In the genomic region with DNA sequence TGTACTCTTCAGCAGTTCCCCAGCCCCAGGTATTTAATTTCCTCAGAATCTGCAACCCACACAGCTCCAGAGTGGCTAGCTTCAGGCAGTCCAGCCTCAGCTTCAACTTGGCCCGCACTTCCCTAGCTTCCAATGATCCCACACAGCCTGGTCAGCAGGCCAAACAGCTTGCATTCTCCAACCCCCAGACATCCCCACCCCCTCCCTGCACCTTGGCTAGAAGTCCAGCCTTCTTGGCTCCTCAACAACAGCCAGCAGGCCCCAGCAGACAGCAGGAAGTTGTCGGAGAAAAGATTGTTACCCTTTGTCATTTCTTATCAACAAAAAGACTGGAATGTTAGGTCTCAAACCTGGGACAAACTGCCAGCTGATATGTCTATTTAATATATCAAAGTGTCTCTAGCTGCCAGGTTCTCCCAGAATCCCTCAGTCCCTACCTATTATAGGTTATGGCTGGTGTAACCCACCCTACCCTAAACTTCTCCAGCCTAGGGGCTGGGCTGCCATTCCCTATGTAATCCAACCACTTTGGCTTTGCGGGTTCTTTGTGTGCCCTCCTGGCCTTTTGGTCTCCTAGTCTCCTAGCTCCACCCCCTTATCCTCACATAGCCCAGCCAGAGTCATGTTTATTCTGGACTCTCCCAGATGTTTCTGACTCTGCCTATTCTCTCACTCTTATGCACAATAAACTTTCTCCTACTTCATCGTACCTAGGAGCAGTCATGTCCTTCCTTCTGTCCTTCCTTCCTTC, we compare ENCODE assay signal across 9 mouse cellular contexts. TPM values are rescaled to one million over a fixed set of nuclear protein-coding genes. Genes with fewer than 3 reads are reported as not detected.
DNase-seq lines count a peak whose midpoint lies in the region.
"Had no signal": no experiment of that assay in that cellular context is flagged by ENCODE, and none has a peak within 500 bp of the region (broad histone marks: within the 10 kb centered on the region; RNA-seq: fewer than 3 reads in every experiment).

No protein-coding gene starts in this region.

- intact Hi-C loops in left cerebral cortex, postnatal 4 days (cut with DNase I), result no loop called here
- intact Hi-C loops in left cerebral cortex, postnatal 14 days (cut with DNase I), result no loop called here

- peak; percentile 38 for DNase-seq in left cerebral cortex, postnatal 4 days
- no peak for DNase-seq in left cerebral cortex, postnatal 14 days (ENCODE audit: low spot score in 2 of 2)
- peak; percentile 98 for DNase-seq in heart, adult 11 months
- DNase-seq in kidney, adult 18-20 months, result peak; percentile 53
- DNase-seq in lung, postnatal 4 days, result peak; percentile 51 to 71
- no peak for DNase-seq in frontal cortex, adult 2 months (ENCODE audit: extremely low spot score in 1 of 2, low spot score in 1 of 2)
- no peak for DNase-seq in retina, embryonic 14.5 days (ENCODE audit: low spot score)
- no peak for DNase-seq in spleen, adult 12 weeks (ENCODE audit: low spot score)

RNA-seq across cellular contexts. Expression of gene Slamf9, which starts 43.1 kb away (rescaled TPM):
- under 1 TPM in 1 of 2 experiments, not detected in 1; 0.26 TPM for total RNA-seq in left cerebral cortex, postnatal 4 days (2021)
- total RNA-seq in left cerebral cortex, postnatal 14 days (2021), result under 1 TPM; 0.53 to 0.93 TPM
- 1.1 and 1.8 TPM in 2 replicates for polyA plus RNA-seq in frontal cortex, adult 2 months (2012; rRNA removed)
- polyA plus RNA-seq: forebrain, embryonic 15.5 days had no signal

RNA-seq across cellular contexts. Expression of gene Igsf9, which starts 49.6 kb away (rescaled TPM):
- total RNA-seq in left cerebral cortex, postnatal 4 days (2021), result 10 to 100 TPM; 57.2 to 67.9 TPM
- total RNA-seq in left cerebral cortex, postnatal 14 days (2021), result 10 to 100 TPM; 10.9 to 15.2 TPM
- polyA plus RNA-seq in frontal cortex, adult 2 months (2012; rRNA removed), result 13.3 and 16.3 TPM in 2 replicates

RNA-seq across cellular contexts. Expression of gene Pigm, which starts 55.7 kb away (rescaled TPM):
- 10 to 100 TPM; 11.1 TPM for total RNA-seq in left cerebral cortex, postnatal 4 days (2021)
- 10 to 100 TPM in 1 of 2 experiments, 1 to 10 TPM in 1; 9.8 to 10.5 TPM for total RNA-seq in left cerebral cortex, postnatal 14 days (2021)
- 6.6 and 7.2 TPM in 2 replicates for polyA plus RNA-seq in frontal cortex, adult 2 months (2012; rRNA removed)

Comparison
In these comparisons a context has a peak if more than half of its experiments do, and no peak if none do; other contexts are left out.
1. DNase-seq: peak in left cerebral cortex, postnatal 4 days (single experiment), heart, adult 11 months (single experiment), kidney, adult 18-20 months (single experiment) and lung, postnatal 4 days (2 of 2); none in left cerebral cortex, postnatal 14 days (0 of 2), frontal cortex, adult 2 months (0 of 2), retina, embryonic 14.5 days (single experiment) and spleen, adult 12 weeks (single experiment).